Mouse (Mus musculus) cerebellum, postnatal 10 days (tissue): Measurements from ENCODE around the gene Prss16.

ENCODE experiments used
- DNase-seq, 2 experiments: peaks; one replicate each; pipeline ENCODE4 v3.0.0; 2021; ENCODE audit warnings: mixed read lengths in 2 of 2

Prss16 gene

DNA sequence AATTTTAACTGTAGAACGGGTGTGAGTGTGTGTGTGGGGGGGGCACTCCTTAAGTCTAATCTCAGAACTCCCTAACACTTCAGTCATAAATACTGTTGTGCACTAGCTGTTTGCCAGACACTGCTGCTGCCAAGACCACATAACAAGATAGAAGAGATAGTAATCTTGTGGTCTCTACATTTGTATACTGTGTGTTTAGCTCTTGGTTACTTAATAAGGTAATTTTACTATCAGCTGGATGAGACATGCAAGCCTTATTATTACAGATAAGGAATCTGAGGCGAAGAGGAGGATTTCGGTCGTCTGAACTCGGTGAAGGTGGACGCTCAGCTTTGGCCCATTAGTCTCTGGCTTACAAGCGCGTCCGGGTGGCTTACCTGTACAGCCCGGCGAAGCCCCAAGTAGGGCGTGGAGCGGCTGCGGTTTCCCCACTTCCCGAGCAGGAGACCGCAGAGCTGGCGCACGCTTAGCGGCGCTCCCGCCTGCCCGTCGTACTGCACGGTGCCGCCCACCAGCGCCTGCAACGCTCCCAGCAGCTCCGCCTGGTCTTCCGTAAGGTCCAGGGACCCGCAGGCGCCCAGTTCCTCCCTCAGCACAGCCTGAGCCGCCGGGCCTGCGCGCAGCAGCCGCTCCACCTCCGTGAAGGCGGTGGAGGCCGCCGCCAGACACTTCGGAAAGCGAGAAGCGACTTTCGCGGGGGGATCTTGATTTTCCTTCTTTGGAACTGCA lies 3.8 kb downstream of the Prss16 start:
- DNase-seq: peak; percentile 36 to 54

DNA sequence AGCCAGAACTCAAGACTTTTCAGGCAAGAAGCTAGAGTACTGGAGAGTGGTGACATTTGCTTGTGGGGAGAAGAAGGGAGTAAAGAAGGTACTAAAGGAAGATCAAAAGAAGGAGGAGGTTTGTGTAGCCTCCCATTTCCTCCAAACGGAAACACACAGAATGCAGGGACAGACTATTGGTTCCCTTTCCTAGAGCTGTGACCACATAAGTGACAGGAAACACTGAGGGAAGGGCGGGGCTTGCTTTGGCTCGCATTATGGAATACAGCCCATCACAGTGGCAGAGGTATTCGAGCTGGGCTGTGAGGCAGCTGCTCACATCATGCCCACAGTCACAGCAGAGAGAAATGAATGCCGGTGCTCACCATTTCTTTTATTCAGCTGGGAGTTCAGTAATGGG lies 7.7 kb downstream of the Prss16 start:
- no peak for DNase-seq

GRCm38 (mm10) chr13:22001346-22001745 lies 8.2 kb downstream of the Prss16 start:
- DNase-seq: no peak

DNA sequence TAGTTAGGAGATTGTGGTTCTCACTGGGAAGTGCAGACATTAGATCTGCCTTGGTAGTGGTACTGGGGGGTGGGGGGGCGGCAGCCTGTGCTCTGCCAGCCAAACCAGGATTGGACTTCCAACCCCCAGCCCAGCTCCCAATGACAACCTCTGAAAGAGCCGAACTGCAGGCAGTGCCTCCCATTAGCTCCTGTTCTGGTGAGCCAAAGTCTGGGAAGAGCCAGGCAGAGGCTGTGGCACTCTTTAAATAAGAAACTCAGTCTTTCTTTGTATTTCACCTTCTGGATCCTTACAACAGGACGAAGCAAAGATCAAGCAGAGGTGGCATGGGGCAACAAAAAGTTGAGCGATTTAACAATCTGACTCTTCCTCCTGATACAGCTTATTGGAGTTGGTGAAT lies 10.4 kb downstream of the Prss16 start:
- no peak for DNase-seq

DNA sequence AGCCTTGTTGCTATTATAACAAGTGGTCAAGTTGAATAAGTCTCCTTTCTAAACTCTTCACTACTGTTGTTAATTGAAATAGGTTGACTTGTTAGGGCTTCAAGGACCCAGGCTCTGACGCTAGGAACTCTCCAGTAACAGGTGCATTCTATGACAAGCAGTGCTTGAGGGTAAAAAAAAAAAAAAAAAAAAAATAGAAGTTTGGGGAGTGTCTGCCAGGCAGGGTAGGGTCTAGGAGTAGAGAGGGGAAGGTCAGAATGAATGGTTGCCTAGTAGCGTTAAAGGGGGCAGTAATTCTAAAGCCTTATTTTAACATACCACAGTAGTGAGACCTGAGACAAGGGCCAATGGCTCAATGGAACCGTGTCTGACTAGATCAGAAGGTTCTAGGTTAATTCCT lies 11.1 kb downstream of the Prss16 start:
- no peak for DNase-seq

- DNase-seq: no peak
These were observed 11.7 kb downstream of the Prss16 start for GRCm38 (mm10) chr13:21997821-21998220.

DNA sequence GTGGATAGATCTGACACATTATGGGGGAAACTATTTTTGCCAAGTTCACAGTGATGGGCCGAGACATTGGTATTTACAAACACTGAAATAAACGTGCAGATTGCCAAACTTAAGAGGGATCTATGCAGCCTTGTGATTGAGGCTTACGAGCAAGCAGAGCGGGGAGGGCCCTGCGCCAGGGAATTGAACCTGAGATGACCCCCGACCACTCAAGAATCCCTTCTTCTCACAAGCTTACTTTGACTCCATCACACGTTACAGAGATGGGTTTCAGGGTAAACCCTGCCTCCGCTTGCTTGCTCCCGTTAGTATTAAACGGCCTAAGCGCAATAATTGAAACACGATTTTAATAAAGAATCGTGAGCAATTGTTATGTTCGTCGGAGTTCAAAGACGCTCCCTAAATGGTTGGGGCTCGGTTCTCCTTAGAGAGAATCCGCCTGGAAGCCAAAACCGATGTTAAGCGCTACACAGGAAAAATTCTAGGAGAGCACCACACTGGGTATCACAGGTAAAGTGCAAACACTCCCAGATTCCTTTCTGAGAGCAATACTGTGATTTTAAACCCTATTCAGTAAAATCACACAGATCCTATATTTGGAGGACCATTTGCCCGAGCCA lies 12.2 kb downstream of the Prss16 start:
- DNase-seq: peak in 1 of 2 experiments; percentile 43

DNA sequence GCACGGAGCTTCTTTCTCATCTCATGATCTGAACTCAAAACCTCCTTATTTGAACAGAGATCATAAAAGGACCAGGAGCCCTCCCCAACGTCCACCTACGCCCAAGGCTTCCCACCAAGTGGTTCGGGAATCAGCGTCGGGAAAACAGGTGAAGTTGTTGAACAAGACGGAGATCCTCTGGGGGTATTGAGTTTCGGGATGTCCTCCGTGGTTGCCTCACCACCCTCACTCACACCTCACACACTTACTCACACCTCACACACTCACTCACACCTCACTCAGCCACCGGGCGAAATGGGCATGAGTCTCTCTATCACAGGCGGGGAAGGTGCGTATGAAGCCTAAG lies 12.7 kb downstream of the Prss16 start:
- peak in 1 of 2 experiments; percentile 37 for DNase-seq

- peak in 1 of 2 experiments; percentile 38 for DNase-seq
These were observed 13.3 kb downstream of the Prss16 start for GRCm38 (mm10) chr13:21996101-21996839.

DNA sequence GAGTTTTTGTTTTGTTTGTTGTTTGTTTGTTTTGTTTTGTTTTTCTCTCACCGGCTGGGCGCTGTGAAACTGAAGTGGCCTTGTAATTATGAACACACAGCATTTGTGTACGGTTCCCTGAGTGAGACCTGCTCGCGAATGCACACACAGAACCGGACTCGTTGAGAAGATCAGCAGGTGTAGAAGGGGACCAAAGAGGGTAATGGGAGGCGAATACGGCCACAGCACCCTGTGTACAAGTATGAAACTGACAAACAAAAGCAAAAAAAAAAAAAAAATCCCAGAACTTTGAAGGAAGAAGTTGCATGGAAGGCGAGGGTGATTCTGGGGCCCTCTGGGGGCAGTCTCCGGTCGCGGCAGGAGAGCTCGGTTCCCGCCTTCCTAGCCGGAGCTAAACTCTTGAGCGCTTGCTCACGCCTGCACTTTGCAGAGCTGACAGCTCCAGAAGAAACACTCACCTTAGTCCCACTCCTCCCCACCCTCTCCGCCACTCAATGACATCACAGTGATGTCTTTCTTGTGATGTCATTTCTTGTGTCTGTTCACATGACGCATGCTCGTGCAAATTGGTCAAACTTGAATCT lies 14.1 kb downstream of the Prss16 start:
- DNase-seq: peak; percentile 27 to 44

GRCm38 (mm10) chr13:21994896-21995295 lies 14.6 kb downstream of the Prss16 start:
- DNase-seq: no peak

- peak; percentile 53 to 56 for DNase-seq
These were observed 15.4 kb downstream of the Prss16 start for GRCm38 (mm10) chr13:21993957-21994738.

- no peak for DNase-seq
These were observed 17.0 kb downstream of the Prss16 start for GRCm38 (mm10) chr13:21992550-21992949.

- no peak for DNase-seq
These were observed 25.1 kb downstream of the Prss16 start for GRCm38 (mm10) chr13:21984486-21984885.

GRCm38 (mm10) chr13:21981803-21982193 lies 27.7 kb downstream of the Prss16 start:
- no peak for DNase-seq

DNA sequence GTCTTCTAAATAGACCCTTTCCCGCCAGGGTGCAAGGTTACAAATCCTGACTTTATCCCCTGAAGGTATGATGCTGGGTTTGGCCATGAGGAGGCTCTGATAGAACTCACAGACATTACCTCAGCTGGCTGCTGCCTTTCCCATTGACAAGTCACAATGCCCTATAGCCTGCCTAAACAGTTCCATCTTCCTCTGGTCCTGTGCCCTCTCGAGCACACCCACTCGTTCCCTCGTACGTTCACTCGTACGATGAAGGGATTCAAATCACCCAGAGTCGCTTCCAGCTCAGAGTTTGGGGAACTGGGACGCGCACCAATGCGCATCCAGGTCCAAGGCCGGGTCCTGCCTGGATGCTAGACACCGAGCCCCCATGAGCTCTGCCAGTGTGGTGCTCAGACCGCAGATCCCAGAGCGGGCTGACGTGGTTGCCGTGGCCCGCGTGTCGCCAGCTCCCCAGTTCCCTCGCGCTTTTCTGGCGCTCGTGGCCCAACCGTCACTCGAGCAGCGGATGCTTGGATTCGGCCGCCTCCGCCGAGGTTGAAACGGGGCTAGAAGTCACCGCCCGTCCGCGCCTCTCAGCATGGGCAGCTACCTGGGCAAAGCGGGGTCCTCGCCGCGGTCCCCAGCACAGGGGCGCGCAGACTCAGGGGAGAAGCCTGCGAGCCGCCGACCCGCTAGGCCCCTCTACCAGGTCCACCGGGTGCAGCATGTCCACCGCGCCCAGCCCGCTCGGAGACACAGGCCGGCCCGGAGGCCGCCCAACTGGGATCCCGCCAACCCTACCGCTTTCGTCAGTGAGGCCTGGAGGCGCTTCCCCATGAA lies 28.4 kb downstream of the Prss16 start, which contains the start of gene Pom121l2:
Gene Pom121l2, plus strand, starts transcription at position 214 of the 822 bp plus-strand sequence.
- DNase-seq: peak; percentile 62 to 67

DNA sequence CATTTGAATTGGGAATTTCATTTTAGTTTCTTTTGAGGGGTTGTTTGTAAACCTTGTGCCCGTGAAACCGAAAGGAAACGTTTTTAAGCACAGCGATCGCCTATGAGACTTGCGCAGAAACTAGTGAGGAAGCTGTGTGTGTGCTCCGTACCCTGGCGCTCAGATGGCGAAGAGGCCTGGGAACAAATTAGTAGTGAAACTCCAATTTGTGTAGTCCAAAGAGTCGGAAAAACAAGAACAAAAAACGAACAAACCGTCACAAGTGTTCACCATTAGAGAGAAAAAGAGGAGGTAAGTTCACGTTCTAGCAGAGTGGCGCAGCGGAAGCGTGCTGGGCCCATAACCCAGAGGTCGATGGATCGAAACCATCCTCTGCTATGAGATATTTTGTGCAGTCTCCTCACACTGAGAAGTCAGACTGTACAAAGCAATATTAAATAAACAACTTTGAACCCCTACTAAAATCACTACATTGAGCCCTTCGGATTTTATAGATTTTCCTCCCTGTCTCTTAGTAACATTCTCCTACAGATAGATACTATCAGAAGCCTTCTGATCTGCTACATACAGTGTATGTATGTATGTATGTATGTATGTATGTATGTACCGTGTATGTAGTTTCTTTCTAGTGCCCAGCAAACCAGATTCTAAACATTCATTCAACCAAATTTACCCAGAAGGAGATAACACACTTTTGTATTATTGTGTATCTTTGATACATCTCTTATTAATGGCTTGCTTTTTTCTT lies 34.6 kb downstream of the Prss16 start:
- DNase-seq: peak; percentile 82 to 84

GRCm38 (mm10) chr13:21974221-21974725 lies 35.3 kb downstream of the Prss16 start:
- DNase-seq: peak; percentile 95 to 97

GRCm38 (mm10) chr13:21971641-21972040 lies 37.9 kb downstream of the Prss16 start:
- DNase-seq: peak in 1 of 2 experiments; percentile 13

DNA sequence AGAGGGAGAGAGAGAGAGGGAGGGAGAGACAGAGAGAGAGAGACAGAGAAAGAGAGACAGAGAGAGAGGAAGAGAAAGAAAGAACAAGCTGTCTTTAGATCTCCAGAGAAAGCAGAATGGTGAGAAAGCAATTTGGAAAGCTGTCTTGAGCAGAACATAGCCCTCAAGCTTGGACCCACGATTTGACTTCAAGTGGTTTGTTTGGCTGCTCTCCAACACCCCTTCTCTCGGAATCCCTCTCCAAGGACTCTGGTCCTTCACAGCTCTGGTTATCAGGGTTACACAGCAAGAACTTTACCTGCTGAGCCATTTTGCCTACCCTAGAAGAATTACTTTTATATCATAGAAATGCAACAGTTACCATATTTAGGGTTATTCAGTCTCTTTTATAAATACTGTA lies 39.7 kb downstream of the Prss16 start:
- no peak for DNase-seq

DNA sequence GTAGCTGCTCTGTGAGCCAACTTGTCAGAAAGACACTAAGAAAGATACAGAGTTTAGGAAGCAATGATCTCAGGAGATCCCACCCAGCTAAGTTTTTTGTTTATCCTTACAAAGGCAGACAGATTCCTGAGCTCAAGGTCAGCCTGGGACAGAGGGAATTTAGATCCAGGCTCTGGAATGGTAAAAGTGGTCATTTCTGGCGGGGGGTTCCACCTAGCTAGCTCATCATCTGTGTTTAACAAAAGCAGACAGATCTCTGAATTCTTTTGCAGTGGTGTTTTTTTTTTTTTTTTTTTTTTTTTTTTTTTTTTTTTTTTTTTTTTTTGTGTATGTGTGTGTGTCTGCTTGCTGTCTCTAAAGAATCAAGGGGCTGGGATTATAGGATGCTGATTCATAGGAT lies 40.3 kb downstream of the Prss16 start:
- no peak for DNase-seq
